Mouse (Mus musculus): ENCODE data around the gene Gm3409.
"Not testable (repeated sequence)": the region's sequence is repeated elsewhere in the genome, so short reads cannot be mapped to it uniquely, and the experiment has no call there.

DNA sequence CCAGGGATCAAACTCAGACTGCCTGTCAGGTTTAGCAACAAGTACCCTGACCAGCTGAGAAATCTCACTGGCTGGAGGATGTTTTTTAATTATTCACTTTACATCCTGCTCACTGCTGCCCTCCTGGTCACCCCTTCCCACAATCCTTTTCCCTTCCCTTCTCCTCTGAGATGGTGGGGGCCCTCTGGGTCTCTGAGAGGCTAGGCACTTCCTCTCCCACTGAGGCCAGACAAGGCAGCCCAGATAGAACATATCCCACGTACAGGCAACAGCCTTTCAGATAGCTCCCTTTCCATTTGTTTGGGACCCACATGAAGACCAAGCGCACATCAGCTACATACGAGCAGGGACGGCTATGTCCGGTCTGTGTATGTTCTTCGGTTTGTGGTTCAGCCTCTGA, 32.7 kb downstream of the Gm3409 start:
- TF ChIP-seq GATA1, TAL1 (IDR thresholded peaks at IDR 0.05; ENCODE audit: low read length): not testable (repeated sequence)

Measured in erythroblast, embryonic 14.5 days (primary cell).